Mouse (Mus musculus): ENCODE data around the gene Zfp473.
A peak's percentile ranks its signal among the peaks of the same experiment; 100 is the strongest.
"Not testable (repeated sequence)": the region's sequence is repeated elsewhere in the genome, so short reads cannot be mapped to it uniquely, and the experiment has no call there.

Gene Zfp473

GRCm38 (mm10) chr7:44709881-44710280, 41.0 kb downstream of the Zfp473 start:
- DNase-seq, result no peak

DNA sequence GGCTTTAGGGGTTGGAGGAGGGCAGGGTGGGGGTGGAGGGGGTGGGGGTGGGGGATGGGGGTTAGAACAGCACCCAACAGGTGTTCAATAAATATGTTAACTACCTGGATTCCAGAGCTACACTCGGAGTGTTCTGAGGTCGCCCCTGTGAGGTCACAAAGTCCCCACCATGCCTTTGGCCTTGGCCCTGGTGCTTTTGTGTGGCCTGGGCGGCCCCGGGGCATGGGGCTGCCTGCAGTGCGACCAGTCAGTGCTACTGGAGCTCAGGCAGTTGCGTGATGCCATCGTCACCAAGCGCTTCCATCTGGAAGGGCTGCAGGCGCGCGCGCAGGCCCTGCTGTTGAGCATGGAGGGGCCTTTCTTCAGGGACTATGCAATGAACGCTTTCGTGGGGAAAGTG, 42.3 kb downstream of the Zfp473 start, which contains the start of gene Izumo2:
Gene Izumo2 (plus strand): TSS at position 169 of the 400 bp plus-strand sequence.
- DNase-seq, result no peak

DNA sequence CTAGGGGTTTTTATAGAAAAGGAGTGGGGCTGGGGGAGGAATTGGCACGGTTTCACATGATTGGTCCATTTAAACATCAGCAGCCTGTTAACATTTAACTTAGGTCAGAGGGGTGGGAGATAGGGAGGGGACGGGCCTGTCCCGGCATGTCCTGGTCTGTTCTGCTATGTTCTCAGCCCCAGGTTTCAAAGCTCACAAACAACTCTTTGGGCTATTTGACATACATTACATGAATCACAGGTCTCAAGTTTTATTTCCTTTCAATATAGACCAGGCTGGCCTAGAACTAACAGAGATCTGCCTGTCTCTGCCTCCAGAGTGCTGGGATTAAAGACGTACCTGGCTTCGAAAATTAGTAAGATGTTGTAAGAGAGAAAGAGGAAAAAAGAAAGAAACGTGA, 42.8 kb downstream of the Zfp473 start:
- DNase-seq, result not testable (repeated sequence)

GRCm38 (mm10) chr7:44707169-44707675, 43.6 kb downstream of the Zfp473 start:
- DNase-seq, result no peak

GRCm38 (mm10) chr7:44706322-44706721, 44.5 kb downstream of the Zfp473 start:
- DNase-seq, result no peak

DNA sequence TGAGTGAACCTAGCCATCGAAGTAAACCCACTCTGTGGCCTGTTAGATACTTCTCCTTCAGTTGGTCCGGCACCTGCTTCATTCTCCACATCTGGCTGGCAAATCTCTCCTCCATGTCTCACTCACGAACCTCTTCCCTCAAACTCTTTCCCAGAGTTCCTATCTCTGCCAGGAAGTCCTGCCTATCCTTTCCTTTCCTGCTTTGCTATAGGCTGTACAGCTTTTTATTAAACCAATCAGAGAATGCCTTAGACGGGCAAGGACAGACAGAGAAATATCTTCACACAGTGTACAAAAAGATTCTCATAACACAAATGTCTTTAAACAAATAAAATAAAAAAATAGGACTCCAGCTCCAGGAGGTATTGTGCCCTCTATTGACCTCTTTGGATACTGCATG, 45.8 kb downstream of the Zfp473 start:
- DNase-seq, result no peak

GRCm38 (mm10) chr7:44704363-44704762, 46.5 kb downstream of the Zfp473 start:
- peak; percentile 49 to 71 for DNase-seq

GRCm38 (mm10) chr7:44702985-44703384, 47.9 kb downstream of the Zfp473 start:
- DNase-seq, result no peak

- DNase-seq, result peak; percentile 44 to 49
These were observed 48.9 kb downstream of the Zfp473 start for GRCm38 (mm10) chr7:44701921-44702320.

DNA sequence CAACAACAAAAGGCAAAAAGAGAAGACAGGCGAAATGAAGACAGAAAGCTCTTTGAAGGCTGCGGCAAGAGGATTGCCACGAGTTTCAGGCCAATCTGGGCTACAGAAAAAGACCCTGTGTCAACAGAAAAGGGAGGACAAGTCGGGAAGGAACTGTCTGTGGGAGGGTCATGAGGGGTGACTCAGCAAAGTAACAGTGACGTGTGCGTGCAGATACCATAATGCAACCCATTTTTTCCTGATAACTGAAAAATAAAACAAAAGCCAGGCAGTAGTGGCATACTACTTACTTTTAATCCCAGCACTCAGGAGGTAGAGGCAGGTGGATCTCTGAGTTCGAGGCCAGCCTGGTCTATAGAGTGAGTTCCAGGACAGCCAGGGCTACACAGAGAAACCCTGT, 52.9 kb downstream of the Zfp473 start:
- DNase-seq, result no peak

DNA sequence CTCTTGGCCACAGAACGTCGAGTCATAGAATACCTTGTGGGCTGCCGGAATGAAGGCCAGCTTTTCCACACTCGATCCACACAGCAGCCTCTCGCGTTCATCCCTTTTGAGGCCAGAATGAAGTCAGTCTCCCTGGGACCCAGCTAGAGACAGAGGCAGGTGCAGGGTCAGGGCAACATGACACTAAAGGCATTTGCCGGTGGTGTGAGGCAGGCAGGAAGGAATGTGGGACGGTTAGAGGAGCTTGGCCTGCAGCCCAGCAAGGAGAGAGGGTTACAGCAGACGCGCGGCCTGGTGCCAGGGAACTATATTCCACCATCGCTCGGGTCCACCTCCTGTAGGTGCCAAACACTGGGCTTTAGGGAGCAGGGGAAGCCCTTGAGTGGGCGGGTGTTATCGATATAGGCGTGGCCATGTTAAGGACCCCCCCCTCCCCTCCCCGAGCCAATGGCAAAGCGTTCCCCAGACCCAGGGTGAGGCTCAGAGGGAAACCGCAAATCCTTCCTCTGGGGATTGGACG, 53.6 kb downstream of the Zfp473 start:
- DNase-seq, result peak; percentile 83 to 89

DNA sequence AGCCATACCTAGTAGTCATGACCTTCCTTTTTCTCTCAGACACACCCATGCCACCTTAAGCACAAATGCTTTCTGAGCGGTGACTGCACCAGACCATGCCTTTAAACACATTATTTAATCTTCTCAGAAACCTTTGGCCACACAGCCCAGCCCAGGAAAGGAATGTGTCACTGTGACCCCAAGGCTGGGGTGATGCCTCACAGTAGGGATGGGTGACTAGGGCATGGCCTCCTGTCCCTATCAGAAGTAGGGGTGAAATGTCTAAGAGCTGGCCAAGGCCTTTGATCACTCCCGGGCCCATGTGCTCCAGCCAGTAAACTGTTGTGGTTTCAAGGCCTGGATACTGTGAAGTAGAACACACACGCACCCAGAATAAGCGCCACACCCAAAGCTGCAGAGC, 55.6 kb downstream of the Zfp473 start:
- no peak for DNase-seq

DNA sequence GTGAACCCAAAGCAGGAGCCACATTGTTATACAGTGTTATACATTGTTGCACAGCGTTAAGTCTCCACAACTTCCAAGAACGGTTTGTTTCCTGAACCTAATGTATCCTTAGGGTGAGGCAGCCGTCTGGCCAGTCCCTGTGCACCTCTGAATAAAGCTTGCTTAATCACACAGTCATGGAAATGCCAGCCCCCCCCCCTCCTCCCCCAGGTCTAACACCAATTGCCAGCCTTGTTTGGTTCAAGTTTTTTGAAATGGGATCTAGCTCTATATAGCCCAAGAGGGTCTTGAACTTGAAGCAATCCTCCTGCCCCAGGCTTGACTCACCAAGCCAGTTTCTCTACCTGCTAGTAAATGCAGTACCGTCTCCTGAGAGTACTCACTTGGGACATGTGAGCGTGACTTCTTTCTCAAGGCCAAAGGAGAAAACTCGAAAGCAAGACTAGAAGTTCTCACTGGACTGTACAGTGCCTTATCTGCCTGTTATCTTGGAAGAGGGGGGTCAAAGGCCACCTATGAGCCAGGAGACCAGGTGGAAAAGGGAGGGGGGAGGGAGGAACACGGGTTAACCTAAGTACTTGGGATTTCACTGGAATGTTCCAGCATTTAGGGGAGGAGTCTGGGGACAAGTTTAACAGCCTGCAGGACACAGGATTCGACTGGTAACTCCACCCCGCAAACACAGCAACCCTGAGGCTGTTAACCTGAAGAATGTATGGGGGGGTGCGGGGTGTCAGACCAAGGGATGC, 57.2 kb downstream of the Zfp473 start:
- DNase-seq, result no peak

GRCm38 (mm10) chr7:44689331-44689730, 61.5 kb downstream of the Zfp473 start:
- DNase-seq, result no peak

- no peak for DNase-seq
These were observed 62.0 kb downstream of the Zfp473 start for GRCm38 (mm10) chr7:44688890-44689289.

- no peak for DNase-seq
These were observed 65.1 kb downstream of the Zfp473 start for GRCm38 (mm10) chr7:44685531-44686402.

GRCm38 (mm10) chr7:44683656-44684055, 67.2 kb downstream of the Zfp473 start:
- peak; percentile 60 to 89 for DNase-seq
